Mouse (Mus musculus): ENCODE data around the gene Fgf22. TPM values are rescaled to one million over a fixed set of nuclear protein-coding genes. Genes with fewer than 3 reads are reported as not detected.
A peak's percentile ranks its signal among the peaks of the same experiment; 100 is the strongest.

Fgf22 gene
- polyA plus RNA-seq, 1 experiment, result 1.0 TPM

- no peaks in the 10 kb centered on the region for H3K4me1 ChIP-seq (ENCODE audit: control insufficient read depth, insufficient read depth, low read length)
- H3K36me3 ChIP-seq (ENCODE audit: control insufficient read depth, insufficient read depth, low read length, poor library complexity, severe bottlenecking), result no peaks in the 10 kb centered on the region; the same call in 1 of the 2 replicates
- H3K9me3 ChIP-seq (replicated peaks; ENCODE audit: control insufficient read depth, insufficient read depth, low read length, poor library complexity, severe bottlenecking), result no peaks in the 10 kb centered on the region
- H3K27me3 ChIP-seq (ENCODE audit: control insufficient read depth, insufficient read depth, low read length, poor library complexity, severe bottlenecking), result no peaks in the 10 kb centered on the region; the same call in 1 of the 2 replicates
- TF ChIP-seq CTCF (IDR thresholded peaks at IDR 0.05; ENCODE audit: low read depth, low read length) (no peak), POLR2A (IDR thresholded peaks at IDR 0.05; ENCODE audit: insufficient read depth, low read length) (no peak), EP300 (IDR thresholded peaks at IDR 0.05; ENCODE audit: insufficient read depth, low read depth, low read length) (no peak)
- H3K27ac ChIP-seq (ENCODE audit: insufficient read depth, low read length), result no peak within 1 kb of the TSS
- H3K4me3 ChIP-seq (ENCODE audit: low read depth, low read length), result peak within 1 kb of the TSS; percentile 71
- peak within 1 kb of the TSS; percentile 90 for H3K9ac ChIP-seq (ENCODE audit: low read depth, poor library complexity, severe bottlenecking)
Observed at GRCm38 (mm10) chr10:79716254-79716987, 38.5 kb upstream of the Fgf22 start, which contains the start of gene Hcn2. Gene Hcn2 (plus strand): TSS chr10:79716634.

GRCm38 (mm10) chr10:79716988-79717355 is 37.9 kb upstream of the Fgf22 start:
- Histone ChIP-seq H3K27ac (ENCODE audit: insufficient read depth, low read length) (no peak overlapping the region), H3K36me3 (ENCODE audit: control insufficient read depth, insufficient read depth, low read length, poor library complexity, severe bottlenecking) (no peaks in the 10 kb centered on the region), H3K27me3 (ENCODE audit: control insufficient read depth, insufficient read depth, low read length, poor library complexity, severe bottlenecking) (no peaks in the 10 kb centered on the region; the same call in 1 of the 2 replicates), H3K4me3 (ENCODE audit: low read depth, low read length) (peak overlapping the region; percentile 59), H3K4me1 (ENCODE audit: control insufficient read depth, insufficient read depth, low read length) (no peaks in the 10 kb centered on the region), H3K9me3 (replicated peaks; ENCODE audit: control insufficient read depth, insufficient read depth, low read length, poor library complexity, severe bottlenecking) (no peaks in the 10 kb centered on the region), H3K9ac (ENCODE audit: low read depth, poor library complexity, severe bottlenecking) (peak overlapping the region; percentile 90)
- no peak for TF ChIP-seq EP300 (IDR thresholded peaks at IDR 0.05; ENCODE audit: insufficient read depth, low read depth, low read length)
- TF ChIP-seq POLR2A (IDR thresholded peaks at IDR 0.05; ENCODE audit: insufficient read depth, low read length), result no peak
- TF ChIP-seq CTCF (IDR thresholded peaks at IDR 0.05; ENCODE audit: low read depth, low read length), result no peak

GRCm38 (mm10) chr10:79717640-79718357 is 37.1 kb upstream of the Fgf22 start:
- no peak overlapping the region for H3K9ac ChIP-seq (ENCODE audit: low read depth, poor library complexity, severe bottlenecking)
- H3K4me1 ChIP-seq (ENCODE audit: control insufficient read depth, insufficient read depth, low read length), result no peaks in the 10 kb centered on the region
- peak overlapping the region; percentile 59 for H3K4me3 ChIP-seq (ENCODE audit: low read depth, low read length)
- TF ChIP-seq EP300 (IDR thresholded peaks at IDR 0.05; ENCODE audit: insufficient read depth, low read depth, low read length) (no peak), CTCF (IDR thresholded peaks at IDR 0.05; ENCODE audit: low read depth, low read length) (no peak), POLR2A (IDR thresholded peaks at IDR 0.05; ENCODE audit: insufficient read depth, low read length) (no peak)
- no peaks in the 10 kb centered on the region for H3K9me3 ChIP-seq (replicated peaks; ENCODE audit: control insufficient read depth, insufficient read depth, low read length, poor library complexity, severe bottlenecking)
- H3K27ac ChIP-seq (ENCODE audit: insufficient read depth, low read length), result no peak overlapping the region
- H3K27me3 ChIP-seq (ENCODE audit: control insufficient read depth, insufficient read depth, low read length, poor library complexity, severe bottlenecking), result no peaks in the 10 kb centered on the region; the same call in 1 of the 2 replicates
- no peaks in the 10 kb centered on the region for H3K36me3 ChIP-seq (ENCODE audit: control insufficient read depth, insufficient read depth, low read length, poor library complexity, severe bottlenecking)

GRCm38 (mm10) chr10:79721089-79721488 is 33.8 kb upstream of the Fgf22 start:
- Histone ChIP-seq H3K27me3 (ENCODE audit: control insufficient read depth, insufficient read depth, low read length, poor library complexity, severe bottlenecking) (no peaks in the 10 kb centered on the region; the same call in 1 of the 2 replicates), H3K27ac (ENCODE audit: insufficient read depth, low read length) (no peak overlapping the region), H3K36me3 (ENCODE audit: control insufficient read depth, insufficient read depth, low read length, poor library complexity, severe bottlenecking) (no peaks in the 10 kb centered on the region), H3K4me3 (ENCODE audit: low read depth, low read length) (no peak overlapping the region), H3K9me3 (replicated peaks; ENCODE audit: control insufficient read depth, insufficient read depth, low read length, poor library complexity, severe bottlenecking) (no peaks in the 10 kb centered on the region), H3K4me1 (ENCODE audit: control insufficient read depth, insufficient read depth, low read length) (no peaks in the 10 kb centered on the region), H3K9ac (ENCODE audit: low read depth, poor library complexity, severe bottlenecking) (no peak overlapping the region)
- TF ChIP-seq POLR2A (IDR thresholded peaks at IDR 0.05; ENCODE audit: insufficient read depth, low read length) (no peak), EP300 (IDR thresholded peaks at IDR 0.05; ENCODE audit: insufficient read depth, low read depth, low read length) (no peak), CTCF (IDR thresholded peaks at IDR 0.05; ENCODE audit: low read depth, low read length) (no peak)

GRCm38 (mm10) chr10:79723047-79723446 is 31.8 kb upstream of the Fgf22 start:
- no peaks in the 10 kb centered on the region for H3K9me3 ChIP-seq (replicated peaks; ENCODE audit: control insufficient read depth, insufficient read depth, low read length, poor library complexity, severe bottlenecking)
- H3K27ac ChIP-seq (ENCODE audit: insufficient read depth, low read length), result no peak overlapping the region
- H3K36me3 ChIP-seq (ENCODE audit: control insufficient read depth, insufficient read depth, low read length, poor library complexity, severe bottlenecking), result no peaks in the 10 kb centered on the region
- no peak overlapping the region for H3K9ac ChIP-seq (ENCODE audit: low read depth, poor library complexity, severe bottlenecking)
- no peaks in the 10 kb centered on the region for H3K27me3 ChIP-seq (ENCODE audit: control insufficient read depth, insufficient read depth, low read length, poor library complexity, severe bottlenecking)
- no peak for TF ChIP-seq CTCF (IDR thresholded peaks at IDR 0.05; ENCODE audit: low read depth, low read length)
- no peak for TF ChIP-seq EP300 (IDR thresholded peaks at IDR 0.05; ENCODE audit: insufficient read depth, low read depth, low read length)
- TF ChIP-seq POLR2A (IDR thresholded peaks at IDR 0.05; ENCODE audit: insufficient read depth, low read length), result no peak
- no peaks in the 10 kb centered on the region for H3K4me1 ChIP-seq (ENCODE audit: control insufficient read depth, insufficient read depth, low read length)
- H3K4me3 ChIP-seq (ENCODE audit: low read depth, low read length), result no peak overlapping the region

GRCm38 (mm10) chr10:79723692-79724091 is 31.2 kb upstream of the Fgf22 start:
- TF ChIP-seq POLR2A (IDR thresholded peaks at IDR 0.05; ENCODE audit: insufficient read depth, low read length) (no peak), EP300 (IDR thresholded peaks at IDR 0.05; ENCODE audit: insufficient read depth, low read depth, low read length) (no peak), CTCF (IDR thresholded peaks at IDR 0.05; ENCODE audit: low read depth, low read length) (no peak)
- Histone ChIP-seq H3K9me3 (replicated peaks; ENCODE audit: control insufficient read depth, insufficient read depth, low read length, poor library complexity, severe bottlenecking) (no peaks in the 10 kb centered on the region), H3K36me3 (ENCODE audit: control insufficient read depth, insufficient read depth, low read length, poor library complexity, severe bottlenecking) (no peaks in the 10 kb centered on the region), H3K4me3 (ENCODE audit: low read depth, low read length) (no peak overlapping the region), H3K9ac (ENCODE audit: low read depth, poor library complexity, severe bottlenecking) (no peak overlapping the region), H3K27ac (ENCODE audit: insufficient read depth, low read length) (no peak overlapping the region), H3K27me3 (ENCODE audit: control insufficient read depth, insufficient read depth, low read length, poor library complexity, severe bottlenecking) (no peaks in the 10 kb centered on the region), H3K4me1 (ENCODE audit: control insufficient read depth, insufficient read depth, low read length) (no peaks in the 10 kb centered on the region)

All from ES-Bruce4 (cell line).